Mouse (Mus musculus) heart, postnatal 14 days (tissue): ENCODE results near the gene Gm15023. TPM values are rescaled to one million over a fixed set of nuclear protein-coding genes. Genes with fewer than 3 reads are reported as not detected.
"Not testable (repeated sequence)": the region's sequence is repeated elsewhere in the genome, so short reads cannot be mapped to it uniquely, and the experiment has no call there.

Experiments
- DNase-seq, 2 experiments: peaks; one replicate each; pipeline ENCODE4 v3.0.0; 2021 to 2022
- intact Hi-C: fragments of 180-260 bp; cut with DNase I; formaldehyde crosslinking; loops from one replicate; pipeline ENCODE4 v1.15.1; 2025
- long read RNA-seq, 2 experiments: library from polyadenylated mRNA; stranded (forward); transcript quantifications; one replicate each; pipeline ENCODE4 v2.0.0; 2021
- total RNA-seq, 2 experiments: library from RNA; stranded (reverse); gene quantifications; 2 replicates each; pipeline ENCODE4 v1.2.3; 2021

Gm15023 gene
- not detected for total RNA-seq
- long read RNA-seq, experiment 1: 0 reads
- long read RNA-seq, experiment 2: 0 reads

DNA sequence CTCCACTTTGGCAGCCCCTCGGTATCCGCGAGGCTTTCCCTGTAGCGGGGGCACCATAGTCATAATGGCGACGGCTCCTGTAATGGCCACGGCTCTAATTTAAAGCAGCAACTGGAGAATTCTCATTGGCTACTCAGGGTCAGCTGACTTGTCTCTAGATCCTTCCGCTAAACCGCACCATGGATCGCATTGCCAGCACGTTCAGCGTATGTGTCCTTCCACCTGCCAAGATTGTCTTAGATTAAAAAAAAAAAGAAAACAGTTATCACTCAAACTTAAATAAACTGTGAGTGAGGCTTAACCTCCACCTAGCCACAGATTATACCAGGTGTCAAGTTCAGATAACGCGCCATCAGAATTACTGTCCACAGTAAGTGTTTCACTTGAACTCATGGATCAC, at the start of gene Gm15023:
TSS of gene Gm15023 (minus strand) at position 101 of the 400 bp plus-strand sequence.
- intact Hi-C loops: not testable (repeated sequence)

DNA sequence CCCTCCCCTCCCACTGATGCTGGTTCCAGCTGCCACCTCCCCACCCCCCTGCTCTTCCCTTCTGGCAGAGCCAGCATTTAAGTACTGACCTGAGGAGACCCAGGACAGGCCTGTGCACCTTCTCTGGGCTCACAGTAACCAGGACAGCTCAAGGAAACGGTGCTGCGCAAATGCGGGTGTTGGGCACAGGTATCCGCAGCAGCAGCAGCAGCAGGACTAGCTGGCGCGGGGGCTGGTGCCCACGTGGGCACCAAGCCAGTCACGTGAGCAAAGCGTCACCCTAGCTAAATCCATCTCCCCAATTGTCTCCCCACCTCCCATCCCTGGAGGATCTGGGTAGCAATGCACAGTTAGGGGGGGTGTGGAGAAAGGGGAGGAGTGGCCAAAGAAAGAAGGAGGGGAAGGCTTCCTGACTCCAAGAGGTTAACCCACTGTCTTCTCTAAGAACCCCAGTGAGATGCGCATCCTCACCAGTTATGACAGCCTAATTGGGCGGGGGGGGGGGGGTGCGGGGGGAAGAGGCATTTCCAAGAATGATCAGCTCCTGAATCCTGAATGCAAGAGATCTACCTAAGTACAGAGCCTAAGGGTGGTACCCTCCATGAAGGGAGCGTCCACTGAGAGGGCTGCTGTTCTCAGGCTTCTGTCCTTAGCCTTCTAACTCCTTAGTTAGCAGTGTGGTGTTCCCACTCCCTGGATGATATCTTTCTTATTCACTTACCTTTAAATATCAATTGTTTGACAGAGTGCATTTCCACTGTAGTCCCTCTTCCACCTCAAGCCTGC, 33.2 kb upstream of the Gm15023 start, which contains the start of gene Tceal6:
TSS of gene Tceal6 (minus strand) at position 252 of the 786 bp plus-strand sequence.
- DNase-seq: no peak
- intact Hi-C loops: no loop called here

More for the DNA sequence above, at the start of gene Gm15023:
- not testable (repeated sequence) for DNase-seq

DNA sequence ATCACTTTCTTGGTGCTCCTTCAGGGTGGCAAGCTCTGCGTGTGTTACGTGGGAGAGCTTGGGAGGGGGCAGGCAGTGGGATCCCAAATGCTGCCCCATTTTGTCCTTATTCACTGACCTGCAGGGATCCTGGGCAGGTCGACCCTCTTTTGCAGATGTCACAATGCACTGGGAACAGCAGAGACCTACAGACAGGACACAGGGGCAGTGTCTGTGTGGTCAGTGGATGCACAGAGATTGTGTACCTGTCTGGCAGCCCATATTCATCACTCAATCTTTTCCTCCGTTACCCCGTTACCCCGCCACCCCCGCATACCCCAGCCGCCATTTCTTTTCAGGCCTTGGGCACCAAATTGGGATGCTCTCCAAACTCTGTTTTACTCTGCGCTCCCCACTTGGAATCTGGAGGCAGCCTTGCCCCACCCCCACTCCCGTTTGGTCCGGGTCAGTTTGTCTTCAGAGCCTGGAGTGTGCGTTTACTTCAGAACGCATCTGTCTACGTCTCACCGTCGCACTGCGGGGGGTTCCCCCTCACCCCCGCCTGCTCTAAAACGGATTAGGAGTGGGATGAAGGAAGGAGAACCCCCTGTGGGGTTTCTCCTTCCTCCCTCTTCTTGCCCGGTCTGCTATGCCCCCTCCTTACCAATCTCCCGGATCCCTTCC, 32.5 kb upstream of the Gm15023 start:
- intact Hi-C loops, DNase-seq: not testable (repeated sequence)

DNA sequence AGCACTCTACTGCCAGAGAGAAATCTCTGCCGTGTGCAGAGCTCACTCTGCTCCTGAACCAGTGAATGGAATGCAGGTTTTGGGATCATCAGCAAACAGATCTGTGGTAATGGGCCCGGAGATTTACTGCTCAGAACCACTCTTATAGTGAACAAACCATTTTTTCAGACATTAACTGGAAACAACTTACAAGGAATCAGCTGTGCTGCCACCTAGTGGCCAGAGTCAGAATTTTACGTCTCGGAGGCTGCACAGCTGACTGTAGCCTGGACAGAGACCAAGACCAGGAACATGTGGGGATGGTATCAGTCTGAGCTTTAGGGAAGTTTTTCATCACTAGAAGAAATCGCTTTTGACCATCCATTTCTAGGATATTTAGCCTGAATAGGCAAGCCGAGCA, 12.5 kb upstream of the Gm15023 start:
- intact Hi-C loops, DNase-seq: not testable (repeated sequence)

DNA sequence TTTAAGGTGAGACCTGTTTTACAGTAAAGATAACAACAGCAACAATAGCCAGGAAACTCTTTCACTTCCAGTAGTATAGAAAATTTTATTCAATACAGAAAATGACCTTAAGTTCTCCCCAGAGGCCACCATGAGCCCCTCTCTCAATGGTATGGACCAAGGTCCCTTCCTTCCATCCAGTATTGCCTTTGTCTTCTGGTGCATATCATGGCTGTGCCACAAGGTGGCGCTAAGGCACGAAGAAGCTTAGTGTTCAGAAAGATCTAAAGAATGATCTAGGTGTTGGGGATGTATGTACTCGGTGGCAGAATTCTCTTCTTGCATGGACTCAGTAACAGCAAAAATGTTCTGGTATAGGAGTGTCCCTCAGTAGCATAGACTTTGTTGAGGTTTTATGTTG, 11.2 kb upstream of the Gm15023 start:
- intact Hi-C loops: not testable (repeated sequence)

More for the DNA sequence above, 11.2 kb upstream of the Gm15023 start:
- DNase-seq: not testable (repeated sequence)

Other genes with a start within 250 kb of the Gm15023 start
- not detected for gene Nxf2, start 212.9 kb downstream of the Gm15023 start, total RNA-seq
- gene Zmat1, start 168.4 kb downstream of the Gm15023 start, total RNA-seq: 1 to 10 TPM; 3.6 to 5.6 TPM
- gene Tceal6, start 33.1 kb upstream of the Gm15023 start, total RNA-seq: not detected
- not detected for gene Pramel3, start 124.7 kb upstream of the Gm15023 start, total RNA-seq
- not detected for gene Gm5128, start 195.7 kb upstream of the Gm15023 start, total RNA-seq